Mouse (Mus musculus) kidney, adult 11 months (tissue): ENCODE measurements at regions not wholly inside any gene's neighbourhood (a gene's known extent, or its start where the extent isn't known, plus 50 kb on each side); places are given as distances from the start of the nearest gene placed in this dataset.
A peak's percentile ranks its signal among the peaks of the same experiment; 100 is the strongest.
"Not testable (repeated sequence)": the region's sequence is repeated elsewhere in the genome, so short reads cannot be mapped to it uniquely, and the experiment has no call there.

Source experiments
- DNase-seq: peaks from one replicate; pipeline ENCODE4 v3.0.0; 2022

GRCm38 (mm10) chr6:5663433-5664175 lies 61.8 kb upstream of the Dync1i1 start:
- DNase-seq, result no peak

- DNase-seq, result peak; percentile 17
Measured at GRCm38 (mm10) chr6:5645150-5645732, 80.2 kb upstream of the Dync1i1 start.

GRCm38 (mm10) chr6:5634222-5634621 lies 91.2 kb upstream of the Dync1i1 start:
- DNase-seq, result no peak

- DNase-seq, result peak; percentile 62
Measured at GRCm38 (mm10) chr6:5633036-5633708, 92.3 kb upstream of the Dync1i1 start.

GRCm38 (mm10) chr6:5624085-5624484 lies 101.4 kb upstream of the Dync1i1 start:
- DNase-seq, result no peak

- no peak for DNase-seq
Measured at GRCm38 (mm10) chr6:5621582-5621981, 103.9 kb upstream of the Dync1i1 start.

GRCm38 (mm10) chr6:5594011-5594410 lies 97.9 kb upstream of the Pdk4 start:
- DNase-seq, result no peak

GRCm38 (mm10) chr6:5589635-5590034 lies 93.5 kb upstream of the Pdk4 start:
- DNase-seq, result peak; percentile 23

- no peak for DNase-seq
Measured at GRCm38 (mm10) chr6:5582923-5583525, 86.9 kb upstream of the Pdk4 start.

- DNase-seq, result not testable (repeated sequence)
Measured at GRCm38 (mm10) chr6:5576891-5577290, 80.8 kb upstream of the Pdk4 start.

- DNase-seq, result no peak
Measured at GRCm38 (mm10) chr6:5566582-5566981, 70.5 kb upstream of the Pdk4 start.

GRCm38 (mm10) chr6:5565049-5565448 lies 68.9 kb upstream of the Pdk4 start:
- no peak for DNase-seq

GRCm38 (mm10) chr6:5553703-5554394 lies 57.7 kb upstream of the Pdk4 start:
- DNase-seq, result no peak

GRCm38 (mm10) chr6:5550067-5550466 lies 54.0 kb upstream of the Pdk4 start:
- DNase-seq, result no peak
